Mouse (Mus musculus) megakaryocyte, adult 5-6 weeks (primary cell): ENCODE results near the gene Triobp. TPM values are rescaled to one million over a fixed set of nuclear protein-coding genes. Genes with fewer than 3 reads are reported as not detected.
"Not testable (repeated sequence)": the region's sequence is repeated elsewhere in the genome, so short reads cannot be mapped to it uniquely, and the experiment has no call there.

ENCODE experiments used
- ATAC-seq: 2 replicates; pipeline ENCODE4 v1.8.0; 2016; ENCODE audit warnings: mild to moderate bottlenecking, inconsistent platforms; ENCODE audit not compliant: poor library complexity, severe bottlenecking
- total RNA-seq, 2 experiments: library from RNA; stranded (forward) in 1 of 2; stranded (reverse) in 1 of 2; fragments of 153-499, 151-499 nt in 1 of 2; fragments of 221-1000, 200-1000 nt in 1 of 2; gene quantifications; 2 replicates each; pipeline versions ENCODE4 v1.2.3 to v1.2.4; 2015 to 2017

Triobp gene
- total RNA-seq, 2 experiments from 2014 or later, result 36.6 to 106 TPM

- 0 out of 2 replicates have a peak, but pooled peaks have one; percentile 38 for ATAC-seq
Measured at GRCm38 (mm10) chr15:78996663-78997062, 49.1 kb downstream of the Triobp start.

- ATAC-seq, result no peak
Measured at GRCm38 (mm10) chr15:78998348-78998747, 50.8 kb downstream of the Triobp start.

GRCm38 (mm10) chr15:78999586-78999985, 52.1 kb downstream of the Triobp start:
- no peak for ATAC-seq

DNA sequence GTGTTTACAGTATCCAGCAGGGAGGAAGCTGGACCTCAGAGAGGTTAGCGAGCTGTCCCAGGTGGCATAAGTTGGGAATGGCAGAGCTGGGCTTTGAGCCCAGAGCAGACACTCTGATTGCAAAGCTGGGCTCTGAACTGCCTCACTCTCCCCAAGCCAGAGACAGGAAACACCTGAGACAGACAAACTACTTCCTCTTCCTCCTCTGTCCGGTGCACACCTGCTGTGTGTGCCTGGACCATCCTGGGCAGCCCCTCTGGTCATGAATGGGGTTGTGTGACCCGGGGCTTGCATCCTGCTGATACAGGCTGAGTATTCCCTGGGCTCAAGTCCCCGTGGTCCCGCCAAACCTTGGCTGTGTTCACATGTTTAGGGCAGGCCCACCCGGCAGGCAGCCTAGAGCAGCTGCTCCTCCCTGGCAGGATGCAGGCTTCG, 52.9 kb downstream of the Triobp start:
- ATAC-seq, result no peak

DNA sequence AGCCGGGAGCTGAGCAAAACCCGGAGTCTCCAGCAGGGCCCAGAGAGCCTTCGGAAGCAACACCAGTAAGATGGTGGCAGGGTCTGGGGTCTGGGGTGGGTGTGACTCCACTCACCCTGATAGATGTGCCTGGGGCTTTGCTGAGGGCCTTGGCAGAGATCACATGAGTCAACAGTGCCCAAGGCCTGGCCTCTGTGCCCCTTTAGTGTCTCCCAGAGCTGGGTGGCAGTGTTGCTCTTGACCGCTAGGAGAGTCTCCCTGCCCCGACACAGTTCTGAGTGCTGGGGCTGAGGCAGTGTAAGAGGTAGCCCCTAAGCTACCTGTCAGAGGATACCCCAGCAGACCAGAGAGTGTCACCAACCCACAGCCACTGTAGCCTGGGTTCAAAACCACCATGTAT, 54.0 kb downstream of the Triobp start:
- no peak for ATAC-seq

DNA sequence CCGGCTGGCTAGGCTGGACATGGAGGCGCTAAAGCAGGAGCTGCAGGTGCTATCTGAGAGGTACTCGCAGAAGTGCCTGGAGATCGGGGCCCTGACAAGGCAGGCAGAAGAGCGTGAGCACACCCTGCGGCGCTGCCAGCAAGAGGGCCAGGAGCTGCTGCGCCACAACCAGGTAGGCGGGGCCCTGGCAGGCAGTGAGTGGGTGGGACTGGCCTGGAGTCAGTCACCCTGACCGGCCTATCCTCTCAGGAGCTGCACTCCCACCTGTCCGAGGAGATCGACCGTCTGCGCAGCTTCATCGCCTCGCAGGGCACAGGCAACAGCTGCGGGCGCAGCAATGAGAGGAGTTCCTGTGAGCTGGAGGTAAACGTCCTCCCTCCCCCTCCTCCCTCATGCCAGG, 54.5 kb downstream of the Triobp start:
- ATAC-seq, result no peak

DNA sequence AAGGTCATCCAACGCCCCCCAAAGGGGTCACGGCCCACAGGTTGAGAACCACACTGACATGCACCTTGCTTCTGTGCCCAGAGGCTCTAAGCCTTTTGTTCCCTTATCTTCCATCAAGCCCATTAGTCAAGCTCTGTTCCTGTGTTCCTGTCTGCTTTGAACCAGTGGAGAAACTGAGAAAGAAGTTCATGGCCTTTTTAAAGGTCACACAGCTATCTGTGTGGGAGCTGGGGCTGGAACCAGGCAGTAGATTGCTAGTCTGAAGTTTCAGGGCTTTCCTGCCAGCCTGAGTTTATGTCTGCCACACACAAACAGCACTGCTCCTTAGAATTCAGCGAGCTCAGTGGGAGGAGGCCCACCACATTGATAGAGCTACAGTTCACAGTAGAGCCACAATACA, 55.6 kb downstream of the Triobp start:
- no peak for ATAC-seq

DNA sequence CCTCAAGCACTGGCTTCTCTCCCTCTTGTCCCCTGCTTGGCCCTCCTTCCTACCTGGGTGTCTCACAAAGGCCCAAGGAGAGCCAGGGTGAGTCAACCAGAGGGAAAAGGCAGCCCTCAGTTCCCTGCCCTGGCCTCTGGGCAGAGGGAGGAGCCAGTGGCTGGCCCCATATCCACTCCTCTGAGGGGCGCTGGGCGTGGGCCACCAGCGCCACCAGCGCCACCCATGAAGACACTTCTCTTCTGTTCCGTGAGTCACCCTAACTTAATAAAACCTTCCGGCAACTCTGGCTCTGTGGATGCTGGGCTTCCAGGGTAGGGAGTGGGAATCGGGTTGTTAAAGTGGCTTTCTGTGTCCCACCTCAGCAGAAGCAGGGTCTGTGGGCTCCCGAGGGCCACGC, 58.1 kb downstream of the Triobp start:
- no peak for ATAC-seq

DNA sequence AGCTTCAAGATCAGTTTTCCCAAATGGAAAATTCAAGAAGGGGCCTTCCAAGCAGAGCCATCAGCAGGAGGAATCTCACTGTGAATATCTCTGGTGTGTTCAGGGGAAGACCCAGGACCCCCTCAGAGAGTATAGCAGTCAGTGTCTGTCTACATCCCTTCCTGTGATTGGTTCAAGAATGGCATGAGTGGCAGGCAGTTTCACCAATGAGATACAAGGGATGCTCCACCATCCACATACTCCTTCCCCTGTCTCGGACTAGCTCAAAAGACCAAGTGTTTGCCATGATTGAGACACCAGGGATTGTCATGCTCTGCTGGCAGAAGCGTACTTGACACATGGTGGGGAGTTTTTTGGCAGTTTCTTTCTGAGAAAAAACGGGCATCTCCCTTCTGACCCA, 59.1 kb downstream of the Triobp start:
- no peak for ATAC-seq

- ATAC-seq, result no peak
Measured at GRCm38 (mm10) chr15:79007059-79007458, 59.5 kb downstream of the Triobp start.

DNA sequence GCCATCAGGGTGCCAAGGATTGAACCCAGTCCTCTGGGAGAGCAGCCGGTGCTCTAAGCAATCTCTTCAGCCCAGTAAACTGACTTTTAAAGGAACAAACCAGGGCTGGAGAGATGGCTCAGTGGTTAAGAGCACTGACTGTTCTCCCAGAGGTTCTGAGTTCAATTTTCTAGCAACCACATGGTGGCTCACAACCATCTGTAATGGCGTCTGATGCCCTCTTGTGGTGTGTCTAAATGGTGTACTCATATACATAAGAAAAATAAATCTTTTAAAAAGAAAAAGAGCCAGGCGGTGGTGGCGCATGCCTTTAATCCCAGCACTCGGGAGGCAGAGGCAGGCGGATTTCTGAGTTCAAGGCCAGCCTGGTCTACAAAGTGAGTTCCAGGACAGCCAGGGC, 60.3 kb downstream of the Triobp start:
- ATAC-seq, result not testable (repeated sequence)

GRCm38 (mm10) chr15:79009734-79010133, 62.2 kb downstream of the Triobp start:
- no peak for ATAC-seq

DNA sequence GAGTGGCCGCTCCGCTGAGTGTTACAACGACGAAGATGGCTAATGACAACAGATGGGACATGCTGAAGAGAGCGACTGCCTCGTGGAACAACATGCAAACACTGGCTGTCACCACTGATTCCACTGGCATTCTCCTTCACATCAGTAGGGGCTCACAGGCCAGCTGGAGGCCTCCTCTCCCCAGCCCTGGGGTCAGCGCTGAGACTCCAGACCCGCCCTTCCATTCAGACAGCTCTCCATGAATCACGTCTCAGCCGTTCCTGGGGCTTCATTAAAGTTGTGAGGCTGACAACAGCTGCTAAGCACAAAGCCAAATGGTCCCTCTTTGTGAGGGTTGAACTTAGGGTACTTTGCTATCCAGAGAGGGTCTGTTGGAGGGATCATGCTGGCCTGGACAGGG, 64.0 kb downstream of the Triobp start:
- ATAC-seq, result no peak

- no peak for ATAC-seq
Measured at GRCm38 (mm10) chr15:79013382-79013781, 65.9 kb downstream of the Triobp start.

DNA sequence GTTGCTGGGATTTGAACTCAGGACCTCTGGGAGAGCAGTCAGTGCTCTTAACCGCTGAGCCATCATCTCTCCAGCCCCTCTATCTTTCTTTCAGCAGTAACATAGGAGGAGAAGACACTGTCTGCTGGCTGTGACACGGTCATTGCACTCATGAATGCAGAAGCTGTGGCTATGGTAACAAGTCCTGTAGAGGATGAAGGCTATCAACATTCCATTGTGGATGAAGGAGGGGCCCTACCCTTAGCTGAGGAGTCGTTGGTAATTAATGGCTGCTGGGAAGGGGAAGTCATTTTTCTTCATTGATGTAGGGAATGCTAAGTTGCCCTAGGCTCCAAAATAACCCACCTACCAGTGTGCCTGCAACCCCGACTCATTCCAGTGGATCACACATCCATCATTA, 70.7 kb downstream of the Triobp start:
- ATAC-seq, result no peak

DNA sequence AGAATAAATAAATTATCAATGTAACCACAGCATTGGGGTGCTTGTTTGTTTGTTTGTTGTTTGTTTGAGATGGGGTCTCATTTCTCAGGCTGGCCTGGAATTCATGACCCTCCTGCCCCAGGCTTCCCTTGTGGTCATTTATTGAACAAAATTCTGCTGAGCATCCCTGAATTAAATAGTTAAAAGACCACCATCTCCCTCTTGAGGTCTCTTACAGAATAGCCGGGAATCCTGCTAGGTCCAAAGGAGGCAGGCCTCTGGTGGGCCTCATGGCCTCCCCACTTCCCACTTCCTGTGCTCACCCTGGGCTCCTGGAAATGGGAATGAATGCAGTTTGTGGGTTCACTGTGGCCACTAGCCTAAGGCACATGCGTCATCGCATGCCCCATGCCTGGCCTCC, 71.4 kb downstream of the Triobp start:
- ATAC-seq, result no peak

DNA sequence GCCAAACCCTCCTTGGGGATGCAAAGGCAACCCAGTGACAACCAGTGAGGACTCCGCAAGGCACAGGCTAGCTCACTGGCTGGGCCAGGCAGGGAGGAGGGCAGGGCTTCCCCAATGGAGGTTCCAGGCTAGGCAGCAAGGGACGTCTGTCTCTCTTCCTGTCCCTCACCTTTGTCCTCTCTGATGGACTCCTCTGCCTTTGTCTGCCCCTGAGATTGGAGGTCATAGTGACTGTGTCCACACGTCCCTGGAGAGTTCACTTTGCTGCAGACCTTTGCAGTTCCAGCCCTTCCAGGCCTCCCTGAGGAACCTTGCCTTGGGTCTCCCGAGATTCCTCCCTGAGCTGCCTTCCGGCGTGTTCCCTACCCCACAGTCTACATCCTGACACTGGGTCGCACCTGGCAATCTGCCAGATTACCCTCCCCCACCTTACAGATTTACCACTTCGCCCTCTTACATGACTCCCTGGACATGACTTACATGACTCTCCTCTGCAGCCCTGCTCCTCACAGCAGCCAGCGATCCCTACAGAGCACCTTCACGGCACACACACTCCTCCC, 75.2 kb downstream of the Triobp start:
- no peak for ATAC-seq

GRCm38 (mm10) chr15:79023366-79023765, 75.8 kb downstream of the Triobp start:
- ATAC-seq, result no peak

GRCm38 (mm10) chr15:79025687-79026308, 78.3 kb downstream of the Triobp start:
- ATAC-seq, result no peak

GRCm38 (mm10) chr15:79026511-79027290, 79.2 kb downstream of the Triobp start:
- no peak for ATAC-seq

- no peak for ATAC-seq
Measured at GRCm38 (mm10) chr15:79027291-79028205, 80.0 kb downstream of the Triobp start.
